Mouse (Mus musculus) liver, adult 2 months (tissue): ENCODE measurements around the gene Sf3a1.

Experiments
- CTCF ChIP-seq: fragments of 200-500 bp; IDR thresholded peaks from 2 replicates; pipeline ENCODE4 v1.5.1; 2011; ENCODE audit warnings: low read depth, low read length, control low read depth
- POLR2A ChIP-seq: fragments of 200-500 bp; IDR thresholded peaks from 2 replicates; pipeline ENCODE4 v1.6.1; 2011; ENCODE audit warnings: low read length, control low read depth; ENCODE audit not compliant: insufficient read depth; ENCODE audit errors: extremely low read depth

- TF ChIP-seq CTCF: no peak
- no peak for TF ChIP-seq POLR2A
Observed at GRCm38 (mm10) chr11:4206563-4206962, 46.4 kb downstream of the Sf3a1 start.
